Mouse (Mus musculus): ENCODE data around the gene Usp32. TPM values are rescaled to one million over a fixed set of nuclear protein-coding genes. Genes with fewer than 3 reads are reported as not detected.

Usp32 gene
- polyA plus RNA-seq, 1 experiment from 2014 or later: 4.1 TPM

DNA sequence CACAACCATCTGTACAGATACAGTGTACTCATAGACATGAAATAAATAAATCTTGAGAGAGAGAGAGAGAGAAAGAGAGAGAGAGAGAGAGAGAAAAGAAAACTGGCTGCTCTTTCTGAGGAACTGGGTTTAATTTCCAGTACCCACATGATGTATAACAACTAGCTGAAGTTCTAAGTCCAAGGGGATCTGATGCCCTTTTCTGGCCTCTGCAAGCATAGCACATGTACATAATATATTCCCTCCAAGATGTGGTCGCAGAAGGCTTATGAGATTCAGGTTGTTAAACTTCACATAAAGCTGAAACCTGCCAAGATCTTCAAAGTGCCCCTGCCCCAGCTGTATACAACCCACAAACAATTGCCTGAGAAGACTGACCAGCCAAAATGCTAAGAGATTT, 144.7 kb downstream of the Usp32 start:
- TF ChIP-seq CTCF (IDR thresholded peaks at IDR 0.05; ENCODE audit: low read depth): no peak
- Histone ChIP-seq H3K27ac (no peak overlapping the region), H3K4me1 (replicated peaks; ENCODE audit: insufficient read depth, low read length) (no peaks in the 10 kb centered on the region), H3K4me2 (ENCODE audit: low read length) (no peak overlapping the region), H3K9ac (ENCODE audit: low read depth, low read length) (no peak overlapping the region), H3K36me3 (ENCODE audit: insufficient read depth, low read length) (0 out of 2 replicates have a peak, but pooled peaks cover 14% of the 10 kb centered on the region), H3K27me3 (ENCODE audit: insufficient read depth, low read length) (no peaks in the 10 kb centered on the region), H3K4me3 (replicated peaks; ENCODE audit: low read depth, low read length) (no peak overlapping the region), H3K9me3 (replicated peaks; ENCODE audit: low read length) (no peaks in the 10 kb centered on the region)
- ATAC-seq (replicated peaks; ENCODE audit: low FRiP score, low read depth) (no peak), DNase-seq (ENCODE audit: low spot score) (no peak)
- 83% methylated on average over 1 of the region's 1 CpGs for WGBS

DNA sequence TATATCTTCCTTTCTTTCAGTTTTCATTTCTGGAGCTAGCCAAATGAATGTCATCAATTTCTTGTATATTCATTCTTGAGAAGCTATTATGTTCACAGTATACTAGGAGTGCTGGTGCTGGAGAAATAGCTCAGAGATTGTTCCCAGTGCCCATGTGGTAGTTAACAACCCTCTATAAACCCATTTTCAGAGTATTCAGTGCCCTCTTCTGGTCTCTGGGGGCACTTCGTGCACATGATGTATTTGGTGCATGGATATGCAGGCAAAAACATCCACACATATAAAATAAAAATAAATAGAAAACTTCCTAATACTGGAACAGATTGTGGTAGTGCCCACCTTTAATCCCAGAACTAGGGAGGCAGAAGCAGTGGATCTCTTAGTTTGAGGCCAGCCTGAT, 147.0 kb downstream of the Usp32 start:
- Histone ChIP-seq H3K4me1 (replicated peaks; ENCODE audit: insufficient read depth, low read length) (no peaks in the 10 kb centered on the region), H3K9ac (ENCODE audit: low read depth, low read length) (no peak overlapping the region), H3K27me3 (ENCODE audit: insufficient read depth, low read length) (no peaks in the 10 kb centered on the region), H3K4me3 (replicated peaks; ENCODE audit: low read depth, low read length) (no peak overlapping the region), H3K4me2 (ENCODE audit: low read length) (no peak overlapping the region), H3K36me3 (ENCODE audit: insufficient read depth, low read length) (peaks cover 20% of the 10 kb centered on the region), H3K27ac (no peak overlapping the region), H3K9me3 (replicated peaks; ENCODE audit: low read length) (no peaks in the 10 kb centered on the region)
- no peak for ATAC-seq (replicated peaks; ENCODE audit: low FRiP score, low read depth)
- DNase-seq (ENCODE audit: low spot score): no peak
- 0 out of 2 replicates have a peak, but pooled peaks have one; percentile 5 for TF ChIP-seq CTCF (IDR thresholded peaks at IDR 0.05; ENCODE audit: low read depth)
- 90% methylated on average over 1 of the region's 1 CpGs for WGBS

DNA sequence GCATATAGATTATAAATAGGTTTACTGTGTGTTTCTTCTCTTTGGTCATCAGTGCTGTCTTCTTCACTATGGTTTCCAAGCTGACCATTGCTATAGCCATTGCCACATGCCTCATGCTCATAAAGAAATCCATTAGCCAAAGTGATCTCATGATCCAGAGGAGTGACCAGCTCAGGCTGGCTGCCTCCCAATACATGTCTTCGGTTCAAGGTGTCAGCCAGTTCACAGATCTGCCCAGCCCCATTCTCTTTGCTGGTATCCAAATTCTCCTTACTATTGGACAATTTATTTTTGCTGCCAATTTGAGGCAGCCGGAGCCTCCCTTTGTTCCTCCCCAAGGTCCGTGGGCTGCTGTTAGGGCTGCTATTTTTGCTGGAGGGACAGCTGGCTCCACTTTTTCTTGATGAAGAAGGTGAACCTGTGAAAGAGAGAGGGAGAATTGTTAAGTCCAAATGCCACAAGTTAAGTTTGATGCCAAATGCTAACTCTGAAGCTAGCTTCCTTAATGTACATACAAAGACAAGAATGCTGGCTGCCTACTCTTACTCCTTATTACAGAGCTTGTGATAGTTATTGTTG, 151.5 kb downstream of the Usp32 start:
- ATAC-seq (replicated peaks; ENCODE audit: low FRiP score, low read depth): no peak
- no peak for TF ChIP-seq CTCF (IDR thresholded peaks at IDR 0.05; ENCODE audit: low read depth)
- H3K27ac ChIP-seq: no peak overlapping the region
- H3K36me3 ChIP-seq (ENCODE audit: insufficient read depth, low read length): peaks cover 19% of the 10 kb centered on the region
- DNase-seq (ENCODE audit: low spot score): no peak
- no peaks in the 10 kb centered on the region for H3K4me1 ChIP-seq (replicated peaks; ENCODE audit: insufficient read depth, low read length)
- WGBS: 86% methylated on average over 3 of the region's 3 CpGs
- no peaks in the 10 kb centered on the region for H3K9me3 ChIP-seq (replicated peaks; ENCODE audit: low read length)
- H3K27me3 ChIP-seq (ENCODE audit: insufficient read depth, low read length): no peaks in the 10 kb centered on the region
- H3K4me2 ChIP-seq (ENCODE audit: low read length): no peak overlapping the region
- H3K4me3 ChIP-seq (replicated peaks; ENCODE audit: low read depth, low read length): no peak overlapping the region
- no peak overlapping the region for H3K9ac ChIP-seq (ENCODE audit: low read depth, low read length)

DNA sequence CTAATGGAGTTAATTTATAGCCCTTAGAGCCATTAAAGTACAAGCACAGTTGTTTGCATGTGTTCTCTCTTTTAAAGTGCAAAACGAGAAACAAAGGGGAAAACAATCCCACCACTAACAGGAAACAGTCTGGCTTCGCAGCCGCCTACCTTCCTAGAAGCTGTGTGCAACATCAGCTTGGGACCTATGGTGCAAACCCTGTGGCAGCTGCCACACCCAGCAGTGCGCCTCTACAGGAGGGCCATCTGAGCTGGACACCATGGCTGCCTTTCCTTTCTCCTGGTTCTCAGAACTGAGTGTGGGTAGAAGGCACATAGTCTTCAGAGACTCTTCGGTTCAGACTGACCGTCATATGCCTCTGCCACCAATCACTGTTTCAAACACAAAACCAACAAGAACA, 154.5 kb downstream of the Usp32 start:
- Histone ChIP-seq H3K27ac (no peak overlapping the region), H3K4me2 (ENCODE audit: low read length) (no peak overlapping the region), H3K4me1 (replicated peaks; ENCODE audit: insufficient read depth, low read length) (no peaks in the 10 kb centered on the region), H3K36me3 (ENCODE audit: insufficient read depth, low read length) (peaks cover 14% of the 10 kb centered on the region), H3K27me3 (ENCODE audit: insufficient read depth, low read length) (no peaks in the 10 kb centered on the region), H3K9me3 (replicated peaks; ENCODE audit: low read length) (no peaks in the 10 kb centered on the region), H3K9ac (ENCODE audit: low read depth, low read length) (no peak overlapping the region), H3K4me3 (replicated peaks; ENCODE audit: low read depth, low read length) (no peak overlapping the region)
- no peak for DNase-seq (ENCODE audit: low spot score)
- no peak for ATAC-seq (replicated peaks; ENCODE audit: low FRiP score, low read depth)
- no peak for TF ChIP-seq CTCF (IDR thresholded peaks at IDR 0.05; ENCODE audit: low read depth)
- 81% methylated on average over 6 of the region's 6 CpGs for WGBS

DNA sequence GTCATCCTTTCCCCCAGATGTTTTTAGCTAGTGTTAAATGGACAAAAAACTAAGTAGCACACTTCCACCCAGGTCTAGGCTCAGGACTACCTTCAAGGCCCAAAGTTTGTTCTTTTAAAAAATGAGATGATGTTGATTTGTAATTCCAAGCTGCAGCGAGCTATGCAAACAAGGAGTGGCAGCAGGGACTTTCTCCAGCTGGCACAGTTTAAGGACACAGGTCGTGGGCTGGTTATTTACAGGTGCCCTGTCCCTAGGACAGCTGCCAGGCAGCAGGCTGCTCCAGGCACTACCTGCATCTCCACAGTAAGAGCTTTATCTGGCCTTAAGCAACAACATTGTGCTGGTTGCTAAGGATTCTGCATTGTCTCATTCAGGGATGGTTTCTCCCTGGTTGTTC, 159.3 kb downstream of the Usp32 start:
- WGBS: 68% methylated on average over 2 of the region's 2 CpGs
- no peak for TF ChIP-seq CTCF (IDR thresholded peaks at IDR 0.05; ENCODE audit: low read depth)
- no peak overlapping the region for H3K4me2 ChIP-seq (ENCODE audit: low read length)
- H3K9ac ChIP-seq (ENCODE audit: low read depth, low read length): no peak overlapping the region
- no peak overlapping the region for H3K27ac ChIP-seq
- no peak for ATAC-seq (replicated peaks; ENCODE audit: low FRiP score, low read depth)
- H3K9me3 ChIP-seq (replicated peaks; ENCODE audit: low read length): no peaks in the 10 kb centered on the region
- DNase-seq (ENCODE audit: low spot score): no peak
- 0 out of 2 replicates have a peak, but pooled peaks cover 4% of the 10 kb centered on the region for H3K36me3 ChIP-seq (ENCODE audit: insufficient read depth, low read length)
- H3K4me3 ChIP-seq (replicated peaks; ENCODE audit: low read depth, low read length): no peak overlapping the region
- H3K27me3 ChIP-seq (ENCODE audit: insufficient read depth, low read length): no peaks in the 10 kb centered on the region
- H3K4me1 ChIP-seq (replicated peaks; ENCODE audit: insufficient read depth, low read length): no peaks in the 10 kb centered on the region

DNA sequence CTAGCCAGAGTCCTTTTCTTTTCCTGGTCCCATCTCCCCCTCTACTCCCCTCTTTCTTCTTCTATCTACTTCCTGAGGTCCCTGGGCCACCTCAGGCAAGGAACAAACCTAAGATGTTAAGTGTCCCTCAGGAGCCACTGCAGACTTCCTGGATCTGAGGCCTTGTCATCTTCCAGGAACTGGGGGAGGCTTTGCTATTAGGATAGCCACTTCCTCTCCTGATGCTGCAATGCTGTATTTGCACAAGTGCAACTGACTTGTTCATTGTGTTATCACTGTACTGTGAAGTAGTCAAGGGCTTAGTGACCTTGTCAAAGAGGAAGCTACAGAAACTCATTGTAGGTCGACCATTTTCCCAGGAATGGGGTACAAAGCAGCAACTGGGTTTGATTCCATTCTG, 160.6 kb downstream of the Usp32 start:
- H3K36me3 ChIP-seq (ENCODE audit: insufficient read depth, low read length): no peaks in the 10 kb centered on the region
- WGBS: 25% methylated on average over 1 of the region's 1 CpGs
- H3K4me1 ChIP-seq (replicated peaks; ENCODE audit: insufficient read depth, low read length): no peaks in the 10 kb centered on the region
- no peak overlapping the region for H3K4me2 ChIP-seq (ENCODE audit: low read length)
- H3K9me3 ChIP-seq (replicated peaks; ENCODE audit: low read length): no peaks in the 10 kb centered on the region
- DNase-seq (ENCODE audit: low spot score) (no peak), ATAC-seq (replicated peaks; ENCODE audit: low FRiP score, low read depth) (no peak)
- H3K27ac ChIP-seq: no peak overlapping the region
- no peak for TF ChIP-seq CTCF (IDR thresholded peaks at IDR 0.05; ENCODE audit: low read depth)
- no peaks in the 10 kb centered on the region for H3K27me3 ChIP-seq (ENCODE audit: insufficient read depth, low read length)
- no peak overlapping the region for H3K4me3 ChIP-seq (replicated peaks; ENCODE audit: low read depth, low read length)
- H3K9ac ChIP-seq (ENCODE audit: low read depth, low read length): no peak overlapping the region

DNA sequence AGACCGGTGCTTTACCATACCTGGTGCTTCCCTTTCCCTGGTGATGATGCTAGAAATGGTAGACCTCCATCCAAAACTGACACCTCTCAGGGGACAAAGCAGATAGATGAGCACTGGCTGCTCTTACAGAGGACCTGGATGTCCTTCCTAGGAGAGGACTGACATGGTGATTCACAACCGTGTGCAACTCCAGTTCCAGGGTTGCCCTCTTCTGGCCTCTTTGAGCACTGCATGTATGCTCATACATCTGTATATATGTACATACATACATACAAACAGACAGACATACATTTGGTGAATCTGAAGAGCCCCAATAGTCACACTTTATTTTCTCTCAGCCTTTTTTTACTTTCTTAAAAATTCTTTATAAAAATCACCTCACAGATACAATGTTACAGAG, 161.8 kb downstream of the Usp32 start:
- TF ChIP-seq CTCF (IDR thresholded peaks at IDR 0.05; ENCODE audit: low read depth): peak; percentile 74

More for the DNA sequence above, 161.8 kb downstream of the Usp32 start:
- no peak overlapping the region for H3K9ac ChIP-seq (ENCODE audit: low read depth, low read length)
- no peak overlapping the region for H3K4me2 ChIP-seq (ENCODE audit: low read length)
- 50% methylated on average over 2 of the region's 2 CpGs for WGBS
- no peaks in the 10 kb centered on the region for H3K4me1 ChIP-seq (replicated peaks; ENCODE audit: insufficient read depth, low read length)
- DNase-seq (ENCODE audit: low spot score) (peak; percentile 55), ATAC-seq (replicated peaks; ENCODE audit: low FRiP score, low read depth) (no peak)
- no peaks in the 10 kb centered on the region for H3K27me3 ChIP-seq (ENCODE audit: insufficient read depth, low read length)
- no peaks in the 10 kb centered on the region for H3K36me3 ChIP-seq (ENCODE audit: insufficient read depth, low read length)
- H3K27ac ChIP-seq: no peak overlapping the region
- no peak overlapping the region for H3K4me3 ChIP-seq (replicated peaks; ENCODE audit: low read depth, low read length)
- no peaks in the 10 kb centered on the region for H3K9me3 ChIP-seq (replicated peaks; ENCODE audit: low read length)

Measured in kidney, postnatal 0 days (tissue).